Mouse (Mus musculus): ENCODE data around the gene Prdm11. TPM values are rescaled to one million over a fixed set of nuclear protein-coding genes. Genes with fewer than 3 reads are reported as not detected.

Prdm11 gene
- total and polyA plus RNA-seq, 2 experiments from 2014 or later = 2.6 to 12.2 TPM

DNA sequence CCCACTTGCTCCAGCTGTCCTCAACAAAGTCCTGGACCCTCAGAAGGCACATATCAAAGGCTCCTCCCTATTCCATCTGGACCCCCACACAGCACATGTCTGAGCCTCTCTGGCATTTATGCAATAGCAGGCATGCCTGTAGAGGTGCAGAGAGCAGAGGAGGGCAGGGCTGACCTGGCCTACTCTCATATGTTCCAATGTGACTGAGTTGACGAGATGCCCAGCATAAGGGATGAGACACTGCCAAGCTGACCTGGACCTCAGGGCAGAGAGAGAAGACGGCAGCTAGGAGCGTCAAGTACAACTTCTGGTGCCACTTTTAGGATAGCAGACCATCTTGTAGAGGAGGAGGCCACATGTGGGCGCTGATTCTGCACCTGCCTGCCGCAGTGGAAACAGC, 54.0 kb downstream of the Prdm11 start:
- peaks cover 5% of the 10 kb centered on the region; the same call in 1 of the 2 replicates for H3K4me1 ChIP-seq (ENCODE audit: insufficient read depth, low read length)
- H3K4me3 ChIP-seq (ENCODE audit: low read depth, low read length) = no peak overlapping the region
- peaks cover 28% of the 10 kb centered on the region for H3K36me3 ChIP-seq (ENCODE audit: insufficient read depth, low read length)
- H3K4me2 ChIP-seq (ENCODE audit: low read depth, low read length, poor library complexity, severe bottlenecking) = no peak overlapping the region
- DNase-seq (ENCODE audit: low spot score) (no peak), ATAC-seq (ENCODE audit: low FRiP score) (no peak)
- H3K9me3 ChIP-seq (ENCODE audit: low read length) = no peaks in the 10 kb centered on the region
- no peaks in the 10 kb centered on the region for H3K27me3 ChIP-seq (ENCODE audit: insufficient read depth, low read length)
- H3K27ac ChIP-seq (ENCODE audit: low read depth, low read length) = no peak overlapping the region
- no peak for TF ChIP-seq CTCF (IDR thresholded peaks at IDR 0.05)
- no peak overlapping the region for H3K9ac ChIP-seq (replicated peaks; ENCODE audit: low read length, poor library complexity, severe bottlenecking)
- WGBS = 91% methylated on average over 5 of the region's 5 CpGs

DNA sequence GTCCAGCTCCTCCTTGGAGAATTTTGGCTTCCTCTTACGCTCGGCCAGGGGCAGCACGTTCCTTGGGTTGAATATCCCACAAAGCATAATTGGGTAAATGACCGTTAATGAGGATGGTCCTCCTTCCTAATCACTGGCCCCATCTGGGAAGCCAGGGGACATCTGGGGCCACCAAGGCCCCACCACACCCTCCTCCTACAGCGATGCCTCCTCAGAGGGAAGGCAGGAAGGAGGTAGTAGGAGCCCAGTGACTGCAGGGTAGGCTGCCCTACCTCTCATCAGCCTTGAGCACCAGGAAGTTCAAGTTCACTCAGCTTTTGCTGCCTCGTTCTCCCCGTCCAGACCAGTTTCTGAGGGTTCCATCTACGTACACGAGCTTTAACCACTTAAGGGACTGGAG, 56.4 kb downstream of the Prdm11 start:
- peaks cover 5% of the 10 kb centered on the region; the same call in 1 of the 2 replicates for H3K4me1 ChIP-seq (ENCODE audit: insufficient read depth, low read length)
- H3K4me2 ChIP-seq (ENCODE audit: low read depth, low read length, poor library complexity, severe bottlenecking) = no peak overlapping the region
- no peaks in the 10 kb centered on the region for H3K27me3 ChIP-seq (ENCODE audit: insufficient read depth, low read length)
- TF ChIP-seq CTCF (IDR thresholded peaks at IDR 0.05) = no peak
- no peak overlapping the region for H3K4me3 ChIP-seq (ENCODE audit: low read depth, low read length)
- peaks cover 38% of the 10 kb centered on the region for H3K36me3 ChIP-seq (ENCODE audit: insufficient read depth, low read length)
- 91% methylated on average over 9 of the region's 9 CpGs for WGBS
- no peaks in the 10 kb centered on the region for H3K9me3 ChIP-seq (ENCODE audit: low read length)
- ATAC-seq (ENCODE audit: low FRiP score) = no peak
- DNase-seq (ENCODE audit: low spot score) = no peak
- no peak overlapping the region for H3K27ac ChIP-seq (ENCODE audit: low read depth, low read length)
- no peak overlapping the region for H3K9ac ChIP-seq (replicated peaks; ENCODE audit: low read length, poor library complexity, severe bottlenecking)

DNA sequence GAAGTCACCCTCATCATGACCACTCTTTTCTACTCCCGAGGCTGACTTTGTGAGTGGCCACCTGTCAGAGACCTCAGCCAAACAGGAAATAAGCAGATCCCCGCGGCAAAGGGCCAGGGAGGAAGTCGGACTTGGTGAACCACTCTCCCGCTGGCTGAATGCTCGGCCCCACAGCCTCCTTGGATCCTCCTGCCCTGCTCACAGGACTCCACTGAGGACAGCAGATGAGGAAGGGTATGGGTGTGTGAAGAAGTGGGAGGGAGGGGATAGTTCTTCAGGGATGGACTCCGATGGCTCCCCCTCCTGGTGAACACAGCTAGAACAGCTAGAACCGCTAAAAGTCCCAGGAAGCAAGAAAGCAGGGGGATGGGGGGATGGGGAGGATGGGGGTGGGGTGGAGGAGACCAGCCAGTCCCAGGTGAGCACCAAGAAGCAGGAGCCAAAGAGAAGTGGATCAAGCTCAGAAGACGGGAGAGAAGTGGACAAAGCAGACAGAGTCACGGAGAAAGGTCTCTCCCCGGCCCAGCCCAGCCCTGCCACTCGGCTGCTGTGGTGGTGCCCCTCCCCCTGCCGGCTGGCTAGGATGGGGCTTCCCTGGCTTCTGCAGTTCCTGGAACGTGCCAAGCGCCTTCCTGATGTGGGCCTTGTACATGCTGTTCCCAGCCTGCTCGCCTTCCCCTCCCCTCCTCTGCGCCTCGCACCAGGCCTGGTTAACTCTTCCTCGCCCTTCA, 57.9 kb downstream of the Prdm11 start:
- 21% methylated on average over 19 of the region's 19 CpGs for WGBS
- H3K9ac ChIP-seq (replicated peaks; ENCODE audit: low read length, poor library complexity, severe bottlenecking) = no peak overlapping the region
- H3K27ac ChIP-seq (ENCODE audit: low read depth, low read length) = 0 out of 2 replicates have a peak overlapping the region, but pooled peaks have one; percentile 39
- no peaks in the 10 kb centered on the region for H3K9me3 ChIP-seq (ENCODE audit: low read length)
- peaks cover 33% of the 10 kb centered on the region for H3K36me3 ChIP-seq (ENCODE audit: insufficient read depth, low read length)
- H3K4me3 ChIP-seq (ENCODE audit: low read depth, low read length) = no peak overlapping the region
- peak; percentile 78 for DNase-seq (ENCODE audit: low spot score)
- H3K4me1 ChIP-seq (ENCODE audit: insufficient read depth, low read length) = peaks cover 5% of the 10 kb centered on the region; the same call in 1 of the 2 replicates
- H3K4me2 ChIP-seq (ENCODE audit: low read depth, low read length, poor library complexity, severe bottlenecking) = no peak overlapping the region
- TF ChIP-seq CTCF (IDR thresholded peaks at IDR 0.05) = peak; percentile 63
- H3K27me3 ChIP-seq (ENCODE audit: insufficient read depth, low read length) = no peaks in the 10 kb centered on the region
- peak; percentile 82 for ATAC-seq (ENCODE audit: low FRiP score)

DNA sequence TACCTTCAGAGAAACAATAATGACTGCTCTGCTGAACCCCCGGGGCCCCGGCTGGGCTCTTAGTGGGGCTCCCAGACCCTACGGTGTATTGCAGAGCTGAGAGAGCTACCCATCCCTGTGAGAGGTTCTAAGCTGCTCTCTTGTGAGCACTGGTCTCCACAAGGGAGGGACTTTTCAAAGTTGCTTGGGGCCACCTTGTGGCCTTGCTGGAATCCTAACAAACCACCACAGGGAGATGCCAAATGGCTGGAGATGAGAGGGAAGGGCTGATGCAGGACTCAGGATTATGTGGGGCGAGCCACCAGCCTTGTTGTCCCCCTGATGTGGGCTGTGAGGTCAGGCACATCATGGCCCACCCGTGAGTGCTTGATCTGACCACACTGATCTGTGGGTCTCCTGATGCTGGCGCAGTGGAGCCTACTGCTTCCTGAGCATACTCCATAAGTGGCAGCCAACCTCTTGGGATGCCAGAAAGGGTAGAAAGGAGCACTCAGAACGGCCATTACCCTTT, 58.8 kb downstream of the Prdm11 start:
- no peaks in the 10 kb centered on the region for H3K27me3 ChIP-seq (ENCODE audit: insufficient read depth, low read length)
- no peak overlapping the region for H3K27ac ChIP-seq (ENCODE audit: low read depth, low read length)
- H3K4me3 ChIP-seq (ENCODE audit: low read depth, low read length) = no peak overlapping the region
- H3K4me2 ChIP-seq (ENCODE audit: low read depth, low read length, poor library complexity, severe bottlenecking) = no peak overlapping the region
- H3K9ac ChIP-seq (replicated peaks; ENCODE audit: low read length, poor library complexity, severe bottlenecking) = no peak overlapping the region
- 84% methylated on average over 7 of the region's 7 CpGs for WGBS
- peak; percentile 39 for TF ChIP-seq CTCF (IDR thresholded peaks at IDR 0.05)
- H3K9me3 ChIP-seq (ENCODE audit: low read length) = no peaks in the 10 kb centered on the region
- H3K36me3 ChIP-seq (ENCODE audit: insufficient read depth, low read length) = peaks cover 24% of the 10 kb centered on the region
- H3K4me1 ChIP-seq (ENCODE audit: insufficient read depth, low read length) = peaks cover 5% of the 10 kb centered on the region; the same call in 1 of the 2 replicates
- peak; percentile 12 for DNase-seq (ENCODE audit: low spot score)
- no peak for ATAC-seq (ENCODE audit: low FRiP score)

DNA sequence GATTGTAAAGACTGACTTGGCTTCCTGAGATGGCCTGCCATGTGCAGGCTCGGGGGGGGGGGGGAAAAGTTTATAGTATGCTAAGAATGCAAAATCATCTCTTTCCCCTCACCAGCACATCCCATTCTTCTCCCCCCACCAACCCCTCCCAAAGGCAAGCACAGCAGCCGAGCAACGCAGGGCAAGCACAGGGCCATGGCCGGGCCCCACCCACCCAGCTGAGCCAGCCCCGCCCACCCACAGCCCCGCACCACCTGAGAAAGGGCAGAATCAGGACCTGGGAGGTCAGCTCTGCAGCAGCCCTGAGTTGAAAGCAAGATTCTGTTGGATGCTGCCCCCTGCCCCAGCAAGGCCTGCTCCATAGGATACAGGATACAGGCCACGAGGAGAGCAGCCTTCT, 60.4 kb downstream of the Prdm11 start:
- H3K9me3 ChIP-seq (ENCODE audit: low read length) = no peaks in the 10 kb centered on the region
- H3K27me3 ChIP-seq (ENCODE audit: insufficient read depth, low read length) = no peaks in the 10 kb centered on the region
- WGBS = 63% methylated on average over 7 of the region's 7 CpGs
- DNase-seq (ENCODE audit: low spot score) (no peak), ATAC-seq (ENCODE audit: low FRiP score) (no peak)
- H3K27ac ChIP-seq (ENCODE audit: low read depth, low read length) = no peak overlapping the region
- H3K9ac ChIP-seq (replicated peaks; ENCODE audit: low read length, poor library complexity, severe bottlenecking) = no peak overlapping the region
- peaks cover 16% of the 10 kb centered on the region; the same call in 1 of the 2 replicates for H3K36me3 ChIP-seq (ENCODE audit: insufficient read depth, low read length)
- H3K4me3 ChIP-seq (ENCODE audit: low read depth, low read length) = no peak overlapping the region
- TF ChIP-seq CTCF (IDR thresholded peaks at IDR 0.05) = no peak
- no peak overlapping the region for H3K4me2 ChIP-seq (ENCODE audit: low read depth, low read length, poor library complexity, severe bottlenecking)
- peaks cover 5% of the 10 kb centered on the region; the same call in 1 of the 2 replicates for H3K4me1 ChIP-seq (ENCODE audit: insufficient read depth, low read length)

DNA sequence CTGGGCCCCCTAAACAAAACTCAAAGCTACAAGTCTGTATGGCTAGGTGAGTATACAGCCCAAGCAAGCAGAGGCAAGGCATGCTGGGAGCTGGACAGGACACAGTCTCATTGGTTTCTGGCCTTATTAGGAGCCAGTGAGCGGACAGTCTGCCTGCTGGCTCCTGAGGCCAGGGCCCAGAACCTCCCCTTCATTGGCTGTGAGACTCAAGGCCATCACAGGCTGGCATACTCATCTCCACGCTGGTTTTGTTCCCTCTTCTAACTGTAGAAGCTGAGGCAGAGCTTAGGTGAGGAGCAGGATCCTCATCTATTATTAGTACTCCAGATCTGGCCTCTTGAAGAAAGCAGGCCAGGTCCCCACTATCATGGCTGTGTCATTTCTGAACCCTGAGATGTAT, 60.8 kb downstream of the Prdm11 start:
- Histone ChIP-seq H3K9me3 (ENCODE audit: low read length) (no peaks in the 10 kb centered on the region), H3K4me1 (ENCODE audit: insufficient read depth, low read length) (peaks cover 5% of the 10 kb centered on the region; the same call in 1 of the 2 replicates), H3K36me3 (ENCODE audit: insufficient read depth, low read length) (peaks cover 19% of the 10 kb centered on the region), H3K27me3 (ENCODE audit: insufficient read depth, low read length) (no peaks in the 10 kb centered on the region), H3K9ac (replicated peaks; ENCODE audit: low read length, poor library complexity, severe bottlenecking) (no peak overlapping the region), H3K4me3 (ENCODE audit: low read depth, low read length) (no peak overlapping the region), H3K4me2 (ENCODE audit: low read depth, low read length, poor library complexity, severe bottlenecking) (no peak overlapping the region), H3K27ac (ENCODE audit: low read depth, low read length) (no peak overlapping the region)
- ATAC-seq (ENCODE audit: low FRiP score) = no peak
- no peak for DNase-seq (ENCODE audit: low spot score)
- no peak for TF ChIP-seq CTCF (IDR thresholded peaks at IDR 0.05)
- WGBS = 88% methylated on average over 2 of the region's 2 CpGs

All from midbrain, postnatal 0 days (tissue).